Mouse (Mus musculus): ENCODE results near the gene Cpne6. TPM values are rescaled to one million over a fixed set of nuclear protein-coding genes. Genes with fewer than 3 reads are reported as not detected.
A peak's percentile ranks its signal among the peaks of the same experiment; 100 is the strongest.

The Cpne6 gene
- 100 to 1,000 TPM; 163 to 211 TPM for total RNA-seq (2021)

DNA sequence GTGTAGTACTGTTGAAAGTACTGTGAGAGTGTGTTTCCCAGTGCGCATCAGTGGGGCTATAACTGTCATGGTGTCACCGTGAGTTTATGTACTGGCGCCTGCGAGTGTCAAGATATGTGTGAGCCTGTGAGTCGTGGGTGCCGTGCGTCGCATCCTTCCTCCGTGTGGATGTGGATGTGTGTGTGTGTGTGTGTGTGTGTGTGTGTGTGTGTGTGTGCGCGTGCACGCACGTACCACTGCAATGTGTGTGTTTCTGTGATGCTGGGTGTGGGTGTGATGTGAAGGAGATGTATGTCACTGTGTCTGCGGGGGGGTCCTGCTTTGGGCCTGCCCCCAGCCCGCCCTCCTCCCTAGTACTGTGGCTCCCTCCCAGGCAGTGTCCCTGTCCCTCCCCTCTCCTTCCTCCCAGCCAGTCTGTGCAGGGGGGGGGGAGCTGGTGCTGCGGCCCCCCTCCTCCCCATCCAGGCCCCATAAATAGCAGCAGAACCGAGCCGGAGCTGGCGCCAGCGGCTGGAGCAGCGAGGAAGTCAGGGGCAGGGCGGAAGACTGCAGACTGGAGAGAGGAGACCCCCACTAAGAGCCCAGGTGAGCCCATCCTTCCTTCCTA, at the start of gene Cpne6:
Cpne6 (plus strand) TSS at position 321 of the 607 bp plus-strand sequence.
- intact Hi-C loops (cut with DNase I), result no loop called here
- peak; percentile 57 to 60 for DNase-seq (ENCODE audit: low spot score in 2 of 2)

- intact Hi-C loops (cut with DNase I), result no loop called here
- DNase-seq (ENCODE audit: low spot score in 2 of 2), result no peak
These were observed 48.5 kb upstream of the Cpne6 start for GRCm38 (mm10) chr14:55461757-55462156.

GRCm38 (mm10) chr14:55466481-55466880, 43.8 kb upstream of the Cpne6 start:
- intact Hi-C loops (cut with DNase I), result no loop called here
- DNase-seq (ENCODE audit: low spot score in 2 of 2), result no peak

DNA sequence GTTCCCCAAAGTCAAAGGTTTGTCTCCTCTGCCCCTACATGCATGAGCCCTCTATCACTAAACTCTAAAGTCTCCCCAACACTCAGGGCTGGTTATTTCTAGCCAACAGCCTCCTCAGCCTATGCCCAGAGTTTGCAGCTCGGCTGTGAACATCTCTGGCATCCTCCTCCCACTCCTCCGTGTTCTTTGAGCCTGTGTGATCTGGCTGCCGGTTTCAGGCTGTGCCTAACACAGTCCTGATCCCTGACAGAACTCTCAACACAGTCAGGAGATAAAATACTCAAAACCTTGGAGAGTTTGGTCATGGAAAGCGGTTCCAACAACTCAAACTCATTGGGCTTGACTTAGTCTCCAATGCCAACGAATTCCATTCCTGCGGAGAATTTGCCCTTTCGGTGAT, 43.1 kb upstream of the Cpne6 start:
- DNase-seq (ENCODE audit: low spot score in 2 of 2), result no peak

GRCm38 (mm10) chr14:55468301-55468741, 41.9 kb upstream of the Cpne6 start:
- intact Hi-C loops (cut with DNase I), result no loop called here
- no peak for DNase-seq (ENCODE audit: low spot score in 2 of 2)

More for the DNA sequence above, 43.1 kb upstream of the Cpne6 start:
- intact Hi-C loops (cut with DNase I), result no loop called here

DNA sequence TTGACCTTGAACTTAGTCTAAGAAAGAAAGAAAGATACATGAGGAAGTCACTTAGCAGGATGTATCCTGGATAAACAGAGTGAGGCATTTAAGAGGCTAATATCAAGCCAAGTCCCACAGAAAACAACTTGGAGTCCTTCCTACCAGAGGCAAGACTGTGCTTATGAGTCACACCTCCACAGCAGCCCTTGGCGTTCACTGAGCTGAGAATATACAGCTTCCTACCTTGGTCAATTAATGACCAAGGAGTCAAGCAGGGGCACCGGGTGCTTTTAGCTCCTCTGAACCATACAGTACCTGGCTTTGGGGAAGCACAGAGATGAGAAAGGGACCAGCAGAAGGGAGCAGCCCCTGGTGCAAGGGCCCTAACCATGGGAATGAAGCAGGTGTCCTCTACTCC, 41.2 kb upstream of the Cpne6 start:
- DNase-seq (ENCODE audit: low spot score in 2 of 2), result no peak
- intact Hi-C loops (cut with DNase I), result no loop called here

- intact Hi-C loops (cut with DNase I), result no loop called here
- DNase-seq (ENCODE audit: low spot score in 2 of 2), result no peak
These were observed 40.4 kb upstream of the Cpne6 start for GRCm38 (mm10) chr14:55469821-55470220.

GRCm38 (mm10) chr14:55470806-55471205, 39.4 kb upstream of the Cpne6 start:
- intact Hi-C loops (cut with DNase I), result no loop called here
- DNase-seq (ENCODE audit: low spot score in 2 of 2), result no peak

DNA sequence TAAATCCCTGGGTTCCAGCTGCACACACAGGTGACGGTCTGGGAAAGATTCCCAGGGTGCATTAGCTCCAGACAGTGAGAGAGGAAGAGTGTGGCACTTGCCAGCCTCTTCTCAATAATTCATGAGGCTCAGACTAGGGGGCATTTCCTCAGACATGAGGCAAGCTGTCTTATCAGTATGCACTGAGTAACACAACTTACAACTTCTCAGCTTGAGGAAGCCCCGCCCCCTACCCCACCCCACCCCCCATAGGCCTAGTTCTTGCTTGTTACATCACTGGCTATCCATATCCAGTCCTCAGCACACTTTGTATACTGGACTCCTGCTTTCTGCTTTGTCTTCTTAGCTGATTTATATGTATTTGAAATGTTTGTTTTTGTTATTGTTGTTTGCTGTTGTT, 34.6 kb upstream of the Cpne6 start:
- intact Hi-C loops (cut with DNase I), result no loop called here
- DNase-seq (ENCODE audit: low spot score in 2 of 2), result no peak

DNA sequence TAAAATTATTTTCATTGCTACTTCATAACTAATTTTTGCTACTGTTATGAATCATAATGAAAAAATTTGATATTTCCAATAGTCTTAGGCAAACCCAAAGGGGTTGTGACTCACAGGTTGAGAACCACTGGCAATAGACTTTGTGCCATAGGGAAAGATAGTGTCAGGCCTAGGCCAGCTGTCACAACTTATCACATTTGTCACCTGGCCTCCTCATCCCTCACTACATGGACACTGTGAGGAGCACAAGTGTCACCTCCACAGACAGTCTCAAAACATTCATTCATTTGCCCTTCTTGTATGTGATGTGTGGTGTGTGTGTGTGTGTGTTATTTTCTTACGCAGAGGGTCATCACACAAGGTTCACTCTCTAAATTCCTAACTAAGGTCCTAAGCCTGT, 32.8 kb upstream of the Cpne6 start:
- no peak for DNase-seq (ENCODE audit: low spot score in 2 of 2)
- intact Hi-C loops (cut with DNase I), result no loop called here

- intact Hi-C loops (cut with DNase I), result no loop called here
- no peak for DNase-seq (ENCODE audit: low spot score in 2 of 2)
These were observed 32.4 kb upstream of the Cpne6 start for GRCm38 (mm10) chr14:55477829-55478228.

- DNase-seq (ENCODE audit: low spot score in 2 of 2), result peak; percentile 73 to 77
- intact Hi-C loops (cut with DNase I), result no loop called here
These were observed 31.3 kb upstream of the Cpne6 start, which contains the start of gene Dhrs4 for GRCm38 (mm10) chr14:55478651-55479599. TSS of gene Dhrs4 (plus strand) at chr14:55478758.

GRCm38 (mm10) chr14:55479629-55480028, 30.6 kb upstream of the Cpne6 start:
- intact Hi-C loops (cut with DNase I), result no loop called here
- no peak for DNase-seq (ENCODE audit: low spot score in 2 of 2)

GRCm38 (mm10) chr14:55484430-55485085, 25.7 kb upstream of the Cpne6 start:
- DNase-seq (ENCODE audit: low spot score in 2 of 2), result no peak
- intact Hi-C loops (cut with DNase I), result no loop called here

GRCm38 (mm10) chr14:55486836-55487235, 23.4 kb upstream of the Cpne6 start:
- intact Hi-C loops (cut with DNase I), result no loop called here
- no peak for DNase-seq (ENCODE audit: low spot score in 2 of 2)

GRCm38 (mm10) chr14:55490361-55491201, 19.7 kb upstream of the Cpne6 start, which contains the start of gene Carmil3:
TSS of gene Carmil3 (plus strand) at chr14:55490651.
- intact Hi-C loops (cut with DNase I), result no loop called here
- DNase-seq (ENCODE audit: low spot score in 2 of 2), result peak; percentile 84 to 88

DNA sequence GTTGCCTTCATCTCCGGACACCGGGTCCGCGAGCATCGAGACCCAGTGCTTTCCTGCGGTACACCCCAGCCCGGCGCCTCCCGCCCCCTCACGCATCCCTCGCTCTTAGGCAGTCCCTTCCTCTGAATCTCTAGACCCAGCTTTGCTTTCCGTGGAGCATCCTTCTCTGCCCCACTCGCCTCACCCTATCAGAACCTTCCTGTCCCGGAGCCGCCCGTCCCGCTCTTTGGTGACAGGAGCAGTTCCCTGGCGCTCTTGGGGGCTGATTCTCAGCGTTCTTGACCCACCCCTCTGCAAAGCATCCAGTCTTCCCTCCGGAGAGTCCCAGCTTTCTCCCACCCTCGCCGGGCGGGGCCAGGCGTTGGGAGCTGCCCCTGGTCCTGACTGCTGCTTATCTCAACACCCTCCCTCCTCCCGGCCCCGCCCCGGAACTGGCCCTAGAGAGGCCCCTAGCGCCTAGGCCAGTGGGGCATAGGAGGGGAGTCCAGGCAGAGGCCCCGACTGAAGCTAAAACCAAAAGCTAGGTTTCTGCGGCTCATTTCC, 18.9 kb upstream of the Cpne6 start:
- intact Hi-C loops (cut with DNase I), result no loop called here
- peak in 1 of 2 experiments; percentile 63 for DNase-seq (ENCODE audit: low spot score in 2 of 2)

GRCm38 (mm10) chr14:55492103-55492502, 18.1 kb upstream of the Cpne6 start:
- DNase-seq (ENCODE audit: low spot score in 2 of 2), result no peak
- intact Hi-C loops (cut with DNase I), result no loop called here
